Mouse (Mus musculus): Measurements from ENCODE around the gene Olfr214. TPM values are rescaled to one million over a fixed set of nuclear protein-coding genes. Genes with fewer than 3 reads are reported as not detected.
A peak's percentile ranks its signal among the peaks of the same experiment; 100 is the strongest.
"Not testable (repeated sequence)": the region's sequence is repeated elsewhere in the genome, so short reads cannot be mapped to it uniquely, and the experiment has no call there.

Gene Olfr214
- total RNA-seq (2021): not detected
- long read RNA-seq, experiment 1: 0 reads
- long read RNA-seq, experiment 2: 0 reads

GRCm38 (mm10) chr6:116553935-116554334, at the start of gene Olfr214:
Olfr214 (plus strand) TSS chr6:116554235.
- no peak for DNase-seq (ENCODE audit: low spot score in 2 of 2)

DNA sequence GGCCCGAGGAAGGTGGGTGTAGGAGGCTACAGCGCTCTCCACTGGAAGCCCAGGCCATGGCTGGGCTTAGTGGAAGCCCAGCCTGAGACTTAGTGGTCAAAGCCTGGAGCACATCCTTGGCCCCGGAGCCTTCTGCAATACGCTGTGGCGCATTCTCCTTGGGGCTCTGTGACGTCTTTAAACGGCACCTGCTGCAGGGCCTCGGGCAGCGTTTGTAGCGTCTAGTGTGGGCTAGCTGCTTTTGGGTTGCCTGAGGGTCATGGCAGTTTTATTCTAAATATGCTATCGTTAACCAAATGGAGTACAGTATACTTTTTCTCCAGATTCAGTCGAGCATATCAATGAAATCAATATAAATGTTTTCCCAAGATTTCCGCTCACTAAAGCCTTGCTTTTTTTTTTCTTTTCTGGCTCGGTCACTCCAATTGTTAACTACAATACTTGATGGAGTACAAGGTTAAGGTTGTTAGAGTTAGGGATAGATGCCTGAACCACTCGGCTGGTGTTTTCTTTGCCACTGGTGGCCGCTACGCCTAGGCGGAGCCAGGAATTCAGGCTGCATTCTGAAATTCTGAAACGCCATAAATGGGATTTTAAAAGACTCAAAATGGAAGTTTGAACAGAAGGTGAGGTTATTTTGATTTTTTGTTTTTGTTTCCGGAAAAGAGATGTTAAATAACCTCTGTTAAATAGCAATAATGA, 47.6 kb upstream of the Olfr214 start, which contains the start of gene Olfr212:
TSS of gene Olfr212 (plus strand) at position 215 of the 702 bp plus-strand sequence.
- DNase-seq (ENCODE audit: low spot score in 2 of 2): not testable (repeated sequence)

DNA sequence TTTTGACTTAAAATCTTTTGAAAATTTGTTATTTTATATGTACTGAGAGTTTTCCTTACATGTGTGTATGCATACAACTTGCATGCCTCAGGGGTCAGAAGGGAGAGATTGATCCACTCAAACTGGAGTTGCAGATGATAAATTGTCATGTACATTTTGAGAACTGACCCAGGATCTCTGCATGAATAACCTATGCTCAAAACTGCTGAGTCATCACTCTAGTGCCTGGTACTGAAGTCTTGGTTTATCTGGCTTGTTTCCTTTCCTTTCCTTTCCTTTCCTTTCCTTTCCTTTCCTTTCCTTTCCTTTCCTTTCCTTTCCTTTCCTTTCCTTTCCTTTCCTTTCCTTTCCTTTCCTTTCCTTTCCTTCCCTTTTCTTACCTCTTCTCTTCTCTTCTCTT, 39.2 kb upstream of the Olfr214 start:
- no peak for DNase-seq (ENCODE audit: low spot score in 2 of 2)

DNA sequence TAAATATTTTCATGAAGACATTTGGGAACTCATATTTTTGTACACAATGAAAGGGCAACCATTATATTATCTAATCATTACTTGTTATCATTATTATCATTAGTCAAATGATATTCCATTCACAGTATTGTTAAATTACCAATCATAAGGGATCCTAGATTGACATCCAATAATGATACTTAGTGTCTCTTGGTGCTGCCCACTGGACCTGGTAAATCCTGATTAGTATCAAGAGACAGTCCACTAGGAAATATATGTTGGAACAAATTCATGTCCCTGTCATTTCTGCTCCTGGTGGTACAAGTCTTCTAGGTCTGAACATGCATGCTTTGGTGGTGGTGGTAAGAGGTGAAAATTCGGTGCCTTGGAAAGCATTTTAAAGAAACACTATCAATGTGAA, 15.9 kb upstream of the Olfr214 start, which contains the start of gene Olfr213:
TSS of gene Olfr213 (plus strand) at position 301 of the 400 bp plus-strand sequence.
- no peak for DNase-seq (ENCODE audit: low spot score in 2 of 2)

GRCm38 (mm10) chr6:116542500-116542899, 11.5 kb upstream of the Olfr214 start:
- no peak for DNase-seq (ENCODE audit: low spot score in 2 of 2)

DNA sequence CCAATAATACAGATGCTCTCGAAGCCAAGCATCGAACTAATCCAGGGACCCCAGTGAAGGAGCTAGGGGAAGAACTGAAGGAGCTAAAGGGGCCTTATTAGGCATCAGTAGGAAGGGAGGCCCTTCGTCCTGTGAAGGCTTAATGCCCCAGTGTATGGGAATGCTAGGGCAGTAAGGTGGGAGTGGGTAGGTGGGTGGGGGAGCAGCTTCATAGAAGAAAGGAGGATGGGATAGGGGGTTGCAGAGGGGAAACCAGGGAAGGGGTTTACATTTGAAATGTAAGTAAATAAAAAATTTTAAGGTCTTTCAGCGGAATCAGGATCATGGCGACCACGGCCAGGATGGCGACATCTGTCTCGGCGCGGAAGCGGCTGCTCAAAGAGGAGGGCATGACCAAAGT, 3.2 kb upstream of the Olfr214 start, which contains the start of gene Gm5580:
TSS of gene Gm5580 (plus strand) at position 301 of the 400 bp plus-strand sequence.
- DNase-seq (ENCODE audit: low spot score in 2 of 2): not testable (repeated sequence)

DNA sequence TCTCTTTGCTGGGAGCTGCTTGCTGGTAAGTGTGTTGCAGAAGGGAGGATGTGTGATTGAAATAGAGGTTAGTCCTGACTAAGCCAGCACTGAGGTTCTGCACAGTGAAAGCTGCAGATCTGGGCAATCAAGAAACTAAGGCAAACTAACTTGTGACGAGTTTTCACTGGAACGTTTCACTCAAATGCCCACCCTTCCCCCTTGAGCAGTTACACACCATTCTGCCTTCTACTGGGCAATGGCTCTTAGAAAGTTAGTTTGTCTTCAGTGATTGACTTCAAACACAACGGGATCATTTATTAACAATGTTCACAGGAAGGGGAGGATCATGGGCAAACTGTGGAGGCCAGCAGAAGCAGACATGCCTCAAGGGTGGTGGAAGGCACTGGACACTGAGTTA, 917 bp downstream of the Olfr214 start:
- DNase-seq (ENCODE audit: low spot score in 2 of 2): no peak

GRCm38 (mm10) chr6:116569834-116570233, 15.8 kb downstream of the Olfr214 start:
- DNase-seq (ENCODE audit: low spot score in 2 of 2): peak; percentile 3 to 32

DNA sequence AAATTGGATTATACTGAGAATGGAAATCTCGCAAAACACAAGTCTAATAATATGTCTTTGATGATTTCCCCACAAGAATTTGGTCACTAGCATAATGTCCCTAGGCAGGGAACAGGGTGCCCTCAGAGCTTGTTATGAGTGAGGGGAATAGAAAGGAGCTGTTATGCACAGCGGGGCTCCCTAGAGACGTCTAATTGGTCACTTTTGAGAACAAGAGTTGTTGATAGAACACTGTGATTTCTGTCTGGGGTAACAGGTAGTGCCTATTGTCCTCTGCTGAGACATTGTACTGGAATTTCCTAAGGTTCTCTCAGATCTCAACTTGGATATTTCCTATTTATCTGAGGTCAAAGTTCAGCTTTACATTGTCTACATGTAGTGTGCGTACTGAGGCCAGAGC, 30.1 kb downstream of the Olfr214 start, which contains the start of gene Olfr215:
TSS of gene Olfr215 (minus strand) at position 101 of the 400 bp plus-strand sequence.
- DNase-seq (ENCODE audit: low spot score in 2 of 2): no peak

DNA sequence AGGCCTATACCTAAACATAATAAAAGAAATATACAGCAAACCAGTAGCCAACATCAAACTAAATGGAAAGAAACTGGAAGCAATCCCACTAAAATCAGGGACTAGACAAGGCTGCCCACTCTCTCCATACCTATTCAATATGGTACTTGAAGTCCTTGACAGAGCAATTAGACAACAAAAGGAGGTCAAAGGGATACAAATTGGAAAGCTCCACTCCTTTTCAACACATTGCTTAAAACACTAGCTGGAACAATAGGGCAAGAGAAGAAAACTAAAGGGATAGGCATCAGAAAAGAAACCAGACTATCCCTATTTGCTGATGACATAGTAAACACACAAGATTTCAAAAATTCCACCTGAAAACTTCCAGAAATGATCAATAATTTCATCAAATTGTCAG, 46.9 kb downstream of the Olfr214 start:
- DNase-seq (ENCODE audit: low spot score in 2 of 2): not testable (repeated sequence)

GRCm38 (mm10) chr6:116607230-116607629, 53.2 kb downstream of the Olfr214 start:
- DNase-seq (ENCODE audit: low spot score in 2 of 2): no peak

Other genes with a start within 250 kb of the Olfr214 start
- gene March8, start 216.2 kb upstream of the Olfr214 start, total RNA-seq (2021): 10 to 100 TPM; 69.2 to 73.9 TPM
- gene Alox5, start 93.1 kb upstream of the Olfr214 start, total RNA-seq (2021): 1 to 10 TPM; 6.9 to 7.8 TPM
- gene Olfr211, start 65.1 kb upstream of the Olfr214 start, total RNA-seq (2021): not detected
- gene Olfr212, start 47.7 kb upstream of the Olfr214 start, total RNA-seq (2021): under 1 TPM in 1 of 2 experiments, not detected in 1; 0.16 TPM
- gene Olfr213, start 15.8 kb upstream of the Olfr214 start, total RNA-seq (2021): not detected
- 1 to 10 TPM; 2.9 to 3.0 TPM for gene Gm5580, start 3.1 kb upstream of the Olfr214 start, total RNA-seq (2021)
- not detected for gene Olfr215, start 30.0 kb downstream of the Olfr214 start, total RNA-seq (2021)
- 10 to 100 TPM; 23.7 to 26.9 TPM for gene Zfp422, start 74.8 kb downstream of the Olfr214 start, total RNA-seq (2021)
- gene Depp1, start 96.4 kb downstream of the Olfr214 start, total RNA-seq (2021): 1 to 10 TPM; 2.5 to 4.7 TPM
- gene Rassf4, start 119.7 kb downstream of the Olfr214 start, total RNA-seq (2021): 1 to 10 TPM; 3.8 to 4.6 TPM
- gene Tmem72, start 162.7 kb downstream of the Olfr214 start, total RNA-seq (2021): 1 to 10 TPM in 1 of 2 experiments, under 1 TPM in 1; 0.31 to 9.2 TPM

Measured in layer of hippocampus, postnatal 14 days (tissue).